Mouse (Mus musculus) retina, postnatal 7 days (tissue): Measurements from ENCODE around the gene Olfr535.
"Not testable (repeated sequence)": the region's sequence is repeated elsewhere in the genome, so short reads cannot be mapped to it uniquely, and the experiment has no call there.

Experiments
- DNase-seq: peaks from one replicate; pipeline ENCODE4 v3.0.0-alpha.2; 2012; ENCODE audit warnings: low read depth, low spot score

Gene Olfr535

DNA sequence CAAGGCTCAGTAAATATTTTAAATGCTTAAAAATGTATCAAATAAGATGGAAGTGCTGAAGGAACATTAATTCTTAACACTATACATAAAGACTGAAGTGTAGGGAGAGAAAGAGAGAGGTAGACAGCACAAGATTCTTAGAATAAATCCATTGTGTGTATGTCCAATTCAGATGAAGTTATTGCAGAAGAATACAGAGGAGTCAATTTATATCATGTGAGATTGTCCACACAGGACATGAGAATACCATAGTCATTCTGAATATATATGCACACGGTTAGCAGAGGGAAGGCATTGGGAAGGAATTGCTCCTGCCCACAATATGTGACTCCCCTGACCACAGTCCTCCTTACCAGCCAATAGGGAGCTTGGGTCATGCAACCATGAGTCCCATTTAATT lies at the start of gene Olfr535:
Gene Olfr535, plus strand, starts transcription at position 301 of the 400 bp plus-strand sequence.
- no peak for DNase-seq

DNA sequence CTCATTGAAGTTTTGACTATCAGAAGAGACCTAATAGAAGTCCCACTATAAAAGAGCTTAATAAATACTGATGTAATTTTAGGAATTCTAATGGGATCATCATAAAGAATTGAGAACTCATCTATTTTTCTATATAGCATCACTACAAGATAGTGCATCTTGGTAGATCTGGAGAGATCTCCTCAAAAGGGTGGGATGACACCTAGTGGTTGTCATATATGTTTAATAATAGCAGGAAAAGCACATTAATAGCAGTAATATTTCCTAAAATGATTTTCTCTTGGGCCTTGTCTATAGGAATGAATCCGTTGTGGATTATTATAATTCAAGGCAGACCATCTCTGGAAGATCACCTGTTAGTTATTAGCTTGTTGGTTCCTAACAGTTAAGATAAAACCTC lies 40.9 kb upstream of the Olfr535 start:
- DNase-seq: no peak

DNA sequence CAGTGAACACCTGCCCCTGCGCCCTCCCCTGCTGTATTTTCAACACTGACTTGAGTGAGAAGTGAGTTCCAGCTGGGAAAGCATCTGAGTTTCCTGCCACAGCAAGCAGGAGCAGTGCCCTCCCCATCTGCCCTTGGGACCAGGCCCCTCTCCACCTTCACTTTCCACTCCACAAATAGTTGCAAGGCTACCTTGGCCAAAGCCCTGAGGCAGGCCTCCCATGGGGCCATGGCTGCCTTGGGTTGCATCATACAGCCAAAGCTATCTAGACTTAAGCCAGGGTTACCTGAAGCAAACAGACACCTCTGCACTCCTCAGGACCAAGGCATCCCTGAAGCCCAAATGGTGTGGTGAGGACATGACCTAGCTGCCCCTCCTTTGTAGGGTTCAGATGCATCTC lies 20.9 kb upstream of the Olfr535 start, which contains the start of gene Olfr533:
Gene Olfr533, plus strand, starts transcription at position 301 of the 400 bp plus-strand sequence.
- not testable (repeated sequence) for DNase-seq

DNA sequence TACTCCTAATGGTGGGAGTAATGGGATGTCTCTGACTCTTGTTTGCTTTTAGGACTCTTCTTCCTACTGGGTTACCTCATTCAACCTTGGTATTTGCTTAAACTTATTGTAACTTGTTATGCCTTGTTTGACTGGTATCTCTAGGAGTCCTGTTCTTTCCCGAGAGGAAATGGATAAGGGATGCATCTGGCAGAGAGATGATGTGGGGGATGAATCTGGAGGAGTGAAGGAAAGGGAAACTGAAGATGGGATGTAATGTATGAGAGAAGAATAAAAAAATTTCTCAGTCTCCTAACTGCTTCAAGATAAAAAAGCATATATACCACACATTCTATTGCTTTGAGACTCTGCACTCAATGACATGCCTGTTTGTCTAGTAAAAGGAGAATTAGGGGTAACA lies 6.1 kb upstream of the Olfr535 start:
- no peak for DNase-seq

DNA sequence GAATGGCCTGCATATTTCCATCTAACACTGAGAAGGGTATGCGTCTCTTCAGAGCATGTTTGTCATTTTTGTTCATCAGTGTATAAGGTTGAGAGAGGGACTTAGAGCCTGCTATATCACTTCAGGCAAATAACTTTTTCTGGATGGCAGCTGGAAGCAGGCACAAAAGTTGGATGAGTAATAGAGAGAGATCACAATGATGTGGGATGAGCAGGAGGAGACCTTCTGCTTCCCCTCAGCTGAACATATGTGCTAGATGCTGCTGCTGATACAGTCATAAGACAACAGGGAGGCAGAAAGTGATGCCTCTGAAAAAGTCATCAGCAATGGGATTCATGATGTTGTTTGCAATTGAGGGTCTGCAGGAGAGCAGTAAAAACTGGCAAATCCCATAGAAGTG lies 5.3 kb upstream of the Olfr535 start:
- no peak for DNase-seq

DNA sequence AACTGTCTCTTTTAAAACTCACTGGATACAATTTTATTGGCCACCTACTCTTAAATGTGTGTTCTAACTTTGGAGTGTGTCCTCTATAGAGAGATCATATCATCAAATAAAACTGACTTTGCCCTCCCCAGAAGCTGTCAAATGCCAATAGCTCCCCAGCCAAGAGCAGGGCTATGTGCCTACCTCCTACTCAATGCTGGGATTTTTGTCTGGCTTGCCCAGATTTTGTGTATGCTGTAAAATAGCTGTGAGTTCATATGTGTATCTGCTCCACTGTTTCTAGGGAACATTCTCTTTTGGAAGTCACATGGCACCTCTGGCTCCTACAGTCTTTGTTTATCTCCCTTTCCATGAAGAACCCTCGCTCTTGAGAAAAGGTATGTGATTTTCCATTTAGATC lies 5.0 kb downstream of the Olfr535 start:
- no peak for DNase-seq

DNA sequence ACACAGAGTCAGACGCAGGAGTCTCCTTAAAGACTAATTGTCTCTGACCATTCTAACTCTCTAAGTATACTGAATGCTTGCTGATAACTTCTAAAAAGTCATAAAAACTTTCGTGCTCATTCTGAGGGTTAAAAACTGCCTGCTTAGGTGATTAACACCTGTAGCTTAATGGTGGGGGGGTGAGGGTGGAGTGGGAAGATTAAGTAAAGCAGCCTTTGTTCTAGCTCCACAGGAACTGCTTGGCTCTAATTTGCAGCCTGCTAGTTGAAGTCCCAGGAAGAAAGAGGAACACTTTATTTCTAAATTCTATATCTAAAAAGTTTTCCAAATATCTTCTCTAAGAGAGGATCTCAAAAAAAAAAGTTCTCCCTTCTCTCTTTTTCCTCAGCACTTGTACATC lies 10.2 kb downstream of the Olfr535 start:
- no peak for DNase-seq

DNA sequence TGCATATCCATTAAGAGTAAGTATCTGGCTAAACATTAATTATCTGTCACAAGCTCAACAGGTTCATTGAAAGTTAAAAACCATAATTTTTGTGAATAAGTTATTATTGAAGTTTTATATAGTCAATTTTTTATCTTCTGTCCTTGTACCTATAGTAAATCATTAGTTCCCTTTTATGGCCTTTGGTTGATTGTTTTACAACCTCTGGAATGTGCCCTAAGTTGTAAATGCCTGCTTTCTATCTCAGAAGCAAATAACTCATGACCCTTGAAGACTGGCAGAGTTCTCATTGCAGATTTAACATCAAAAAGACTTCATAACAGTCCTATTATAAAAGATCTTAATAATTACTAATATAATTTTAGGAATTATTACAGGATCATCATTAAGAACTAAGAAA lies 10.7 kb downstream of the Olfr535 start:
- DNase-seq: no peak

DNA sequence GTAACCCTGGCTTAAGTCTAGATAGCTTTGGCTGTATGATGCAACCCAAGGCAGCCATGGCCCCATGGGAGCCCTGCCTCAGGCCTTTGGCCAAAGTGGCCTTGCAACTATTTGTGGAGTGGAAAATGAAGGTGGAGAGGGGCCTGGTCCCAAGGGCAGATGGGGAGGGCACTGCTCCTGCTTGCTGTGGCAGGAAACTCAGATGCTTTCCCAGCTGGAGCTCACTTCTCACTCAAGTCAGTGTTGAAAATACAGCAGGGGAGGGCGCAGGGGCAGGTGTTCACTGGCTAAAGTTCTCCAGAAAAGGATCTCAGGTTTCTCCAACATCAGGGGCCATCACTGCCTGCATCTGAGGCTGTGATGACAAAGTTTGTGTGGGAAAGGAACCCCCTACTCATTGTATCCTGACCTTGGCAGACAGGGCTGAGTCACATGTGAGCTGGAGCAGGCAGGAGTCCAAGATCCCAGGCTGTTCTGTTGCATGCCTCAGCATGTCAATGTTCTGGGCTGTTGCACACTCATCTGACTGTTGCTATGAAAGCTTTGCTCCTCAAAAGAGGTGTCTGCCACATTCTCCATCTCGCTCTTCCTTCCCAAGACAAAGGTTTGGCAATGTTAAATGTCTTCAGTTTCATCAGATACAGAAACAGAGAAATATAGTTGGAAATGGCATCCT lies 23.5 kb downstream of the Olfr535 start, which contains the start of gene Olfr536:
Gene Olfr536, minus strand, starts transcription at position 51 of the 676 bp plus-strand sequence.
- not testable (repeated sequence) for DNase-seq

DNA sequence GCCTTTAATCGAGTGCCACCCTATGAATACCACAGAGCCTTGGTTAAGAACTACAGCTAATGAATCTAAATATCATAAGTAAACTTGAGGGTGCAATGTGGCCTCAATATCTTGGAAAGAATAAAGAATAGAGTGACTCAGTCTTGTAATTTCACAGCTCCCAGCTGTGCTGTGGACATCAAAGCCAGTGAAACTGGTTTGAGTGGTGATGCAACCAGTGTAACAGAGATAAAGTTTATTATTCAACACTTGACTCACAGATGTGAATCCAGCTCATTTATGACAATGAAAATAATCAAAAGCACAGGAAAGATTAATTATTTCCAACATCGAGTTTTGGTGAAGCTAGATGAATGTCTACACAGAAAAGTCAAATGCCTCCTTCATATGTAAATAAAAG lies 55.7 kb downstream of the Olfr535 start:
- no peak for DNase-seq
